17 mouse cellular contexts compared by ENCODE assay signal in the genomic region with DNA sequence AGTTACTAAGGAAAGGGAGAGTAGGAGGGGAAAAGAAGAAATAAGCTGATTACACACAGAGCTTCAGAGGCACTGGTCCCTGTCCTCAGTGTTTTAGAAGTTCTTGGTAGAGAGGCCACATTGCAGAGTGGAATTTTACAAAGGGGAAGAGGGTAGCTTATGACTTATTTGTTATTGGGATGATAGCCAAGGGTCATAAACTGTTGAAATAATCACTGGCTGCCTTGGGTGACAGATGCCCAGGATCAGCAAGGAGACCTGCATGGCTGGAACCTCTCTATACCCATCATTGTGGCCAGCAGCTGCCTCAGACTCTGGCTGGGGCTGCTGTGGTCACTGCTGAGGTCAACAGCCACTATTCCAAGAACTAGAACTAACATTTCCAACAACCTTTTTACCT. TPM values are rescaled to one million over a fixed set of nuclear protein-coding genes. Genes with fewer than 3 reads are reported as not detected.
DNase-seq lines count a peak whose midpoint lies in the region; ATAC-seq and TF ChIP-seq lines count a peak whose summit lies in the region.
"Had no signal": no experiment of that assay in that cellular context is flagged by ENCODE, and none has a peak within 500 bp of the region (broad histone marks: within the 10 kb centered on the region; RNA-seq: fewer than 3 reads in every experiment).

No protein-coding gene starts in this region.

- TF ChIP-seq EP300 in heart, postnatal 0 days (IDR thresholded peaks at IDR 0.05; ENCODE audit: low read depth), result no peak
- TF ChIP-seq EP300 in lung, postnatal 0 days (IDR thresholded peaks at IDR 0.05), result no peak

- H3K9me3 ChIP-seq in heart, postnatal 0 days (replicated peaks; ENCODE audit: control insufficient read depth, low read length), result no peaks in the 10 kb centered on the region
- no peaks in the 10 kb centered on the region for H3K9me3 ChIP-seq in lung, postnatal 0 days (ENCODE audit: low read length)
- H3K9me3 ChIP-seq: hindbrain, embryonic 15.5 days; kidney, embryonic 15.5 days; midbrain, embryonic 13.5 days had no signal

- no peaks in the 10 kb centered on the region for H3K27me3 ChIP-seq in heart, postnatal 0 days (ENCODE audit: control insufficient read depth, insufficient read depth, low read length)
- H3K27me3 ChIP-seq in lung, postnatal 0 days (replicated peaks; ENCODE audit: insufficient read depth, low read length), result no peaks in the 10 kb centered on the region
- H3K27me3 ChIP-seq: hindbrain, embryonic 15.5 days; kidney, embryonic 15.5 days; midbrain, embryonic 13.5 days had no signal

- H3K4me3 ChIP-seq in heart, postnatal 0 days (ENCODE audit: low read depth, low read length), result no peak overlapping the region
- H3K4me3 ChIP-seq in lung, postnatal 0 days (ENCODE audit: low read depth, low read length), result no peak overlapping the region
- H3K4me3 ChIP-seq: hindbrain, embryonic 15.5 days; kidney, embryonic 15.5 days; midbrain, embryonic 13.5 days had no signal

- peaks cover 2% of the 10 kb centered on the region for H3K36me3 ChIP-seq in heart, postnatal 0 days (replicated peaks; ENCODE audit: control insufficient read depth, insufficient read depth, low read length)
- no peaks in the 10 kb centered on the region for H3K36me3 ChIP-seq in lung, postnatal 0 days (ENCODE audit: insufficient read depth, low read length)

- intact Hi-C loops in gastrocnemius, postnatal 36 days (cut with DNase I), result no loop called here
- intact Hi-C loops in left cerebral cortex, postnatal 4 days (cut with DNase I), result no loop called here

- no peak overlapping the region for H3K4me2 ChIP-seq in heart, postnatal 0 days (ENCODE audit: low read depth, low read length)
- no peak overlapping the region for H3K4me2 ChIP-seq in lung, postnatal 0 days (replicated peaks; ENCODE audit: low read depth, low read length)
- H3K4me2 ChIP-seq: hindbrain, embryonic 15.5 days; kidney, embryonic 15.5 days; midbrain, embryonic 13.5 days had no signal

- no peak for DNase-seq in heart, postnatal 0 days (ENCODE audit: low spot score)
- no peak for DNase-seq in heart, postnatal 4 days
- peak; percentile 57 for DNase-seq in lung, postnatal 25 days (ENCODE audit: low spot score)
- no peak for DNase-seq in lung, postnatal 0 days (ENCODE audit: low spot score)
- peak; percentile 17 for DNase-seq in adrenal gland, postnatal 25 days
- DNase-seq in thymus, postnatal 36 days, result no peak
- DNase-seq in gastrocnemius, postnatal 36 days, result no peak
- DNase-seq in left cerebral cortex, postnatal 4 days, result no peak
- DNase-seq: cerebellum, postnatal 10 days; heart, postnatal 14 days; thymus, postnatal 4 days had no signal

- H3K27ac ChIP-seq in heart, postnatal 0 days (ENCODE audit: low read depth), result peak overlapping the region; percentile 12; the same call in 1 of the 2 replicates
- H3K27ac ChIP-seq in lung, postnatal 0 days (ENCODE audit: low read length), result no peak overlapping the region
- H3K27ac ChIP-seq: hindbrain, embryonic 15.5 days; kidney, embryonic 15.5 days; macrophage; midbrain, embryonic 13.5 days had no signal

- no peak for TF ChIP-seq CTCF in heart, postnatal 0 days (IDR thresholded peaks at IDR 0.05; ENCODE audit: low read depth)
- no peak for TF ChIP-seq CTCF in lung, postnatal 0 days (IDR thresholded peaks at IDR 0.05)

- ATAC-seq in heart, postnatal 0 days (ENCODE audit: insufficient read depth, low read depth), result no peak
- no peak for ATAC-seq in lung, postnatal 0 days
- ATAC-seq: CD4-positive, CD25-positive, alpha-beta regulatory T cell, adult 4 months; forebrain, embryonic 14.5 days; midbrain, embryonic 13.5 days had no signal

- H3K4me1 ChIP-seq in heart, postnatal 0 days (ENCODE audit: control insufficient read depth, insufficient read depth), result peaks cover 16% of the 10 kb centered on the region
- H3K4me1 ChIP-seq in lung, postnatal 0 days (ENCODE audit: insufficient read depth, low read depth, low read length), result no peaks in the 10 kb centered on the region; the same call in 1 of the 2 replicates
- H3K4me1 ChIP-seq: hindbrain, embryonic 15.5 days; midbrain, embryonic 13.5 days had no signal

- H3K9ac ChIP-seq in heart, postnatal 0 days (replicated peaks; ENCODE audit: low read depth, low read length), result no peak overlapping the region
- H3K9ac ChIP-seq in lung, postnatal 0 days (replicated peaks; ENCODE audit: low read depth), result no peak overlapping the region
- H3K9ac ChIP-seq: hindbrain, embryonic 15.5 days; kidney, embryonic 15.5 days; midbrain, embryonic 13.5 days had no signal

RNA-seq across cellular contexts. Expression of a gene that starts 51.4 kb away (rescaled TPM):
- total RNA-seq in heart, postnatal 0 days (2014; rRNA removed; ENCODE audit: low replicate concordance), result 0.77 and 1.6 TPM in 2 replicates
- 0.64 and 0.74 TPM in 2 replicates for polyA plus RNA-seq in heart, postnatal 0 days (2015; fragmentation: Nextera tagmentation; extraction: Ambion mirVana)
- 1 to 10 TPM in 1 of 2 experiments, under 1 TPM in 1; 0.72 to 1.2 TPM for total RNA-seq in heart, postnatal 4 days (2021)
- polyA plus RNA-seq in lung, postnatal 0 days (2015; fragmentation: Nextera tagmentation; extraction: Ambion mirVana), result 5.3 and 5.5 TPM in 2 replicates
- 5.3 and 7.8 TPM in 2 replicates for total RNA-seq in adrenal gland, postnatal 25 days (2021)
- under 1 TPM; 0.79 to 0.81 TPM for total RNA-seq in gastrocnemius, postnatal 36 days (2021)
- 1 to 10 TPM; 1.3 to 1.4 TPM for total RNA-seq in left cerebral cortex, postnatal 4 days (2021)

RNA-seq across cellular contexts. Expression of a gene that starts 52.1 kb away (rescaled TPM):
- total RNA-seq in heart, postnatal 0 days (2014; rRNA removed; ENCODE audit: low replicate concordance), result 39.2 and 45.0 TPM in 2 replicates
- polyA plus RNA-seq in heart, postnatal 0 days (2015; fragmentation: Nextera tagmentation; extraction: Ambion mirVana), result 9.4 and 9.8 TPM in 2 replicates
- total RNA-seq in heart, postnatal 4 days (2021), result 10 to 100 TPM; 73.4 to 75.5 TPM
- 18.4 and 23.0 TPM in 2 replicates for polyA plus RNA-seq in lung, postnatal 0 days (2015; fragmentation: Nextera tagmentation; extraction: Ambion mirVana)
- total RNA-seq in adrenal gland, postnatal 25 days (2021), result 137 TPM in 2 replicates
- total RNA-seq in gastrocnemius, postnatal 36 days (2021), result 100 to 1,000 TPM in 1 of 2 experiments, 10 to 100 TPM in 1; 71.5 to 114 TPM
- total RNA-seq in left cerebral cortex, postnatal 4 days (2021), result 10 to 100 TPM; 54.6 to 55.5 TPM

Comparison
In these comparisons a context has a peak if more than half of its experiments do, and no peak if none do; other contexts are left out.
1. DNase-seq: peak in lung, postnatal 25 days (single experiment) and adrenal gland, postnatal 25 days (single experiment); none in heart, postnatal 0 days (single experiment), heart, postnatal 4 days (single experiment), lung, postnatal 0 days (single experiment), thymus, postnatal 36 days (0 of 2), gastrocnemius, postnatal 36 days (0 of 2) and left cerebral cortex, postnatal 4 days (single experiment).